Mouse (Mus musculus) neutrophil, adult 5-6 weeks (primary cell): ENCODE results near the gene Ssrp1. TPM values are rescaled to one million over a fixed set of nuclear protein-coding genes. Genes with fewer than 3 reads are reported as not detected.

ENCODE experiments used
- ATAC-seq: fragments of 151-379, 151-347 bp; 2 replicates; pipeline ENCODE4 v1.8.0; 2017; ENCODE audit warnings: mild to moderate bottlenecking, moderate TSS enrichment; ENCODE audit not compliant: insufficient number of reproducible peaks, poor library complexity, low FRiP score, severe bottlenecking; ENCODE audit errors: extremely low read depth
- total RNA-seq: library from RNA; stranded (forward); fragments of 200-1000 nt; gene quantifications from 2 replicates; pipeline ENCODE4 v1.2.3, GENCODE M21; 2017

Ssrp1 gene
- 133 and 139 TPM in 2 replicates for total RNA-seq

DNA sequence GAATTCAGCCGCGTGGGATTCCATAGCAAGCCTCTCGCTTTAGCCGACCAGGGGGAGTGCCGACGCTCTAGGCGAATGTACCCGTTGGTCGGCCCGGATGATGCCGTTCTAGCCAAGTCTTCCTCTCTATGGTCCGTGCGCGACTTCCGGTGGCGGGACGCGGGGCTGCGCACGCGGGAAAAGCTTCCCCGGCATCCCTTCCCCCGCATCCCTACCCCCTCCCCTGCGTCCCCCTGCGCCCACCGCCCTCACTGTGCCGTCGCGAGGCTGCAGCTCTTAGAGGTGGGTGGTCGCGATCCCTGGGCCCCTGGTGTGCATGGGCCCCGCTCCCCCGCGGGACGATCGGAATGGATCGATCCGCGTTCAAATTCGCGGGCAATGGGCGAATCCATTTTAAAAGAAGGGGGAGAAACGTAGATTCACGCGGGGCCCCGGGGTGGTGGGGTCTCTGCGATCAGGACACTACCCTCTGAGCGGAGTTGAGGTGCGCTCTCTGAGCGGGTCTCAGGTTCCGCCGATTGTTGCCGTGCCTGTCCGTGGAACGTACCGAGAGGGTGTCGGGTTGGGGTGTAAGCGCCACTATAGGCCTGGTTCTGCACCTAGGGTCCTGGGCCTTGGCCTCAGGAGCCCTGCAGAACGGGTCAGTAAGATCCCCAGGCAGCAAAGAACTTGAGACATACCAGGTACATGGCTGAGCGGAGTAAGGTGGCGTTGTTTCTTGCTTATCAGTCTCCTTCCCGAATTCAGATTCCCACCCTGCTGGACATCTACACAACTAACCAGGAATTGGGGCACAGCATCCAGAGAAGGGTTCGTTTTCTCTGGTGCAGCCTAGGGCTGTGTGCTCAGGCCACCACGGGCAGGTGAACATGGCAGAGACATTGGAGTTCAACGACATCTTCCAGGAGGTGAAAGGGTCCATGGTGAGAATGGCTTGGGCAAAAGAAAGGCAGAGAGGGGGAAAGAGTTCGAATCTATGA lies at the start of gene Ssrp1, which contains the start of gene P2rx3:
Gene Ssrp1 (plus strand): TSS at position 188 of the 980 bp plus-strand sequence.
Gene P2rx3 (minus strand): TSS at position 416 of the 980 bp plus-strand sequence.
- ATAC-seq, result peak; percentile 93

DNA sequence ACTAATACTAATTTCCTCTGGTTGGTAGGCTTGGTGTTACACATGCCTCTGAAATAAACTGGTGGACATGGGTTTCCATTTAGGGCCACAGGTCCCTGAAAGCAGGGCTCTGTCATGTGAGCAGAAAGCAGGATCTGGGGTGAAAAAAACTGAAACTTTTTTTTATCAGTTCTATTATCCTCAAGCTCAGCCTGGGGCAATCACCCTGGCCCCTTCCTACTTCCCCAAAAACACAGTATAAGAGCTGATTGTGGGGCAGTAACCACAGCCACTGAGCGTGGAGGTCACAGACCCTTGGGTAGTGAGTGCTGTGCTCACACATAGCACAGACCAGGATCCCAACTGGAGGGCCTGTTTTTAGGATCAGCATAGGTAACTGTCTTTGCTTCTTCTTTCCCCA lies 49.1 kb upstream of the Ssrp1 start, which contains the start of gene Prg3:
Gene Prg3 (plus strand): TSS at position 286 of the 400 bp plus-strand sequence.
- peak; percentile 72; the same call in 1 of the 2 replicates for ATAC-seq

DNA sequence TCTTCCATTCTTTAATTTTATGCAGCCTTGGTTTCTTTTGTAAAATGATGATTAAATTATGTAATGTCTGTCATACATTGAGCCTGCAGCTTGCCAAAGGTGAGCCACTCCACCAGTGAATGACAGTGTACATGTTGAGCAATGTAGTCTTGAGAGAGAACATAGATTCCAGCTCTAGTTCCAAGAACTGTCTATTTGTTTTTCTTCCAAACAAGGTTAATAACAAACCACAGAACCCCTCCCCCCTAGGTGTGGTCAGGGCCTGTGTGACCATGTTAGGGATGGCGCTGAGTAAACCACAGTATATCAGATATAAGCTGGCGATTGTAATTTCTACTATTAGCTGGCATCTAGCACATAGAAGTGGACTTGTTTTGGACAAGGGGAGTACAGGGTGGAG lies 40.7 kb upstream of the Ssrp1 start:
- ATAC-seq, result no peak

DNA sequence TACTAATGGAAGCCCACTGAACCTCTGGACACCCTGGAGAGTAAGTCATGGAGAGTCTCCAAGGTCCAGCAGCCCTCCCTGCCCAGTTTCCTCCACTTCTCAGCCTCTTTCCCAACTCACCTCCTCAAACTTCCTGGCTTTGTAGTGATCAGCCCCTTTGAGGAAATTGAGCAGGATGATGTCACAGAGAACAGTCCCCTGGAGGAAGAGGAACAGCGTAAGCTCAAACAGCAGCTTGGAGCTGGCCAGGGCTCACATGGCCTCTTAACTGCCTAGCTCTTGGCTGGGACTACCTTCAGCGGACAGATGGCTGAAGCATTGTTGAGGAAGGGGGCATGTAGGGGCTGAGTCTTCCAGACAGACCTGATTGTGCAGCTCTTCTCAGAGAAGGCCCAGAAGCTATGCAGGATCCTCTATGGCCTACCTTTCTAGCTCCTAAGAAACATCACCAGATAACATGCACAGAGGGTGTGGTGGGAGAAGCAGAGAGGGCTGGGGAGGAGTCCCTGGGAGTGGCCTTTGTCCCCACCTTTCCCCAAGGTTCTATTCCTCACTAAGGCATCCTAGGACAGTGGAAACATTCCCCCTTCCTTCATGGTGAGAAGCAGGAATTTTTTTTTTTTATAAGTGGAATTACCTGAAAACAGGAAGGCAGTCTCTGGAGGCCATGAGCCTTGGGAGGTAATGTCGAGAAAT lies 37.4 kb upstream of the Ssrp1 start:
- no peak for ATAC-seq

DNA sequence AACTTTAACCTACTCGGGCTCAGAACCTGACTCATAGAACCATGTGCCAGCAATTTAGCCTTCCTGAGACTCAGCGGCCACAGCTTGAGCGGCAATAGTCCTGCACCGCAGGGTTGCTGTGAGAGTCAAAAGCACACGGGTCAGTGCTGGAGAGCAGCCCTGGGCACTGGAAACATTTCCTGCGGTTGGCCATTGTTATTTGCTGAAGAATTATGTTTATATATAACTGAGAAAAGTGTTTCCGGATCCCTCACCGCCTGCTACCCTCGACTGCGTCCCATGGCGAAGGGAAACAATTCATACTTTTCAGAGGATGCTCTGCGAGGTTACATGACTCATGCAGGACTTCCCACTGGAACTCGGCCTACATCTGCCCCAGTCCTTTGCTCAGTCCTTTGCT lies 35.5 kb upstream of the Ssrp1 start:
- ATAC-seq, result no peak

DNA sequence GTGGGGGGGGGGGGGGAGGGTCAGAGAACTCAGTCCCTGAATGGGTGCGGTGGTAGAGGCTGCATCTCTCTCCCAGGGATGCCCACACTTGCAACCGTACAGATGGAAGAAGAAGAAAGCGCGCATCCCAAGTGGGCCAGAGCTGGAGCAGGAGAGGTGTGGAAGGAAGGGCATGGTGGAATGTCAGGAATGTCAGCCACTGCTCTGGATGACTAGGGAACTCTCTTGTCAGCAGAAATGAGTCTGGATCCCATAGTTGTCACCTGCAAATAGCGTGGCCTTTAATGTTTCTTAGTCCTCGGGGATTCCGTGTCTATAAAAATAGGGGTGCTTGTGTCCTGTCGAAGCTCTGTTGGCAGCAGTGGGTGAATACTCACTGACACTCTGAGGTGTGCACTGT lies 34.5 kb upstream of the Ssrp1 start:
- no peak for ATAC-seq

DNA sequence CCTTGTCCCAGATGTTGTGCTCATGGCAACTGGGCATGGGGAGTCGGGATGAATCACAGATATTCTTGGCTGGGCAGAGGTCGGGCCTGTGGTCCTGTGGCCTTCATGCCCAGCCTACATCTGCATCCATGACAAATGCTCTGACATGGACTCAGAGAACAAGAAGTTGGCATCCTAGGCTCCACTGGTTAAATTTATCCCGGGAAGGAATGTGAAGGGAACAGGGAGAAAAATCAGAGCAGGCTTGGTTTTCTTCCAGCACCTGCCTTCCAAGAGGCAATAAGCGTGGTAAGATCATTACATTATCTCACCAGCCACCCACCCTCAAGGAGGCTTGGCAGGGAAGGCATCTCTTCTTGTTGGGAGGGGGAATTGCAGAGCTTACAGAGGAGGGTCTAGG lies 32.7 kb upstream of the Ssrp1 start:
- ATAC-seq, result no peak

DNA sequence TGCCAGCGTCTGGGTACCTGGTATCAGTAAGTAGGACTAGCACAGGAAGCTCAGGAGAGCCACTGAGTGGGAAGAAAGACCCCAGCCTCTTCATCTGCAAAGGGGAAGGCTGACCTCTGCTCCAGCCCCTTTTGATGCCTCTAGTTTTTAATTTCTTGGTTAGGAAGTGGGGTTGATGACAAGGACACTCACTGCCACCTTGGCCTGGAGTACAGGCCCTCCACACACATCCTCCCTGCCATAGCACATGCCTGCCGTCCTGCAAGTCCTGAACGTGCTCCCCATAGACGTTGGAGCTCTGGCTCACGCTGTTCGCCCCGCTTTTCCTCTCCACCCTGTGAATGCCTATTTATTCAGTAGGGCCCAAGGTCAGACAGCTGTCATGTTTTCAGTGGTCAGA lies 30.4 kb upstream of the Ssrp1 start:
- no peak for ATAC-seq

DNA sequence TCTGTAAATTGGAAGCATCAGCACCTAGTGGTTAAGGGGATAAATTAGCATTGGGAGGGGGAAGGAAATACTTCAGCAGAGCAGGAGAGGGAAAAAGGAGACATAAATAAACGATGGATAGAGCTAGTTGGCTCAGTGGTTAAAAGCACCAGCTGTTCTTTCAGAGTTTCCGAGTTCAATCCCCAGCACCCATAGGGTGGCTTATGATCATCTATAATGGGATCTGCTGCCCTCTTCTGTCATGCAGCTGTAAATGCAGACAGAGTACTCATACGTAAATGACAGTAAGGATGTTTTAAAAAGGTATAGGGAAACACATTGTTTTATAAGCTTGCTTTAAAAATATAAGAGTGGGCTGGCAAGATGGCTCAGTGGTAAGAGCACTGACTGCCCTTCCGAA lies 29.3 kb upstream of the Ssrp1 start:
- ATAC-seq, result peak; percentile 80; the same call in 1 of the 2 replicates

DNA sequence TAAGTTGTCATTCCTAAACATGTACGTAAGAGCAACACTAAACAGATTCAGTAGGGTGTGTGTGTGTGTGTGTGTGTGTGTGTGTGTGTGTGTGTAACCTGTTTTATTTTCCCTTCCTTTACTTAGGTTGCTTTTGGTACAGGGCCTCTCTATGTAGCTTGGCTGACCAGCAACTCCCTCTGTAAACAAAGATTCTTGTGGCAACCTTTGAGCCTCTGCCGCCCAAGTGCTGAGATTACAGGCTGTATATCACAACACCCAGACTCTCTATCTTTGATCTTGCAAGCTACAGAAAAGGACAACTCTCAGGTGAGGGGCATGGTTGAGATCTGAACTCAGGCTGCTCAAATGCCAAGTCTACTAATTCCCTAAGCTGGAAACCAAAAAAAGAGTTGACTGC lies 27.8 kb upstream of the Ssrp1 start:
- no peak for ATAC-seq

DNA sequence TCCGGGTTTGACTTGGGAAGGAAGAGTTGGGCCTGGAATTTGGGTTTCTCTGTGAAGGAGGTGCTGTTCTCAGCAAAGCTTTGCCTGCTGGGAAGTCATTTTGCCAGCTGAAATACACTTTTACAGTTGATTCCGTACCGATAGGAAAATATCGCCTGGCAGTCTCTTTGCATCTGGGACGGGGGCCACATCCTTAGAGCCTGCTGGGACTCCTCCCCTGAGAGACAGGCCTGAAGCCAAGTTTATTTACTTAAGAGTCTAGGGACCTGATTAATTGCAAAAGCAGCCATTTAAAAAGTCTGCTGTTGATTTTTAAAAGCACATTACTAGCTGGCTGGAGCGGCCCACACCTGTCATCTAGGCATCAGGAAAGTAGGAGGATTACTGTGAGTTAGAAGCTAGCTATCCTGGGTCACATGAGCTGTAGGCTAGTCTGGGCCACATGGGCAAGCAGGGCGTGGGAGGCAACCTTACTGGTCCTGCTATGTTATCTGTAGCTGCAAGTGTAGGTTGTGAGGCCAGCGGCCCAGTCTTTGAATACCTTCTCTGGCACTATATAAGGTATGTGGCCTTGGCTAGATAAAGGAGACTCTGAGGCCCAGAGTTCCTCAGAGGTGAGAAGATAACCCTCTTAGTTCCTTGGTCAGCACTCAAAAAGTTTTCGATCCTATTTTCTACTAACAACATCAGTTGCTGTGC lies 25.0 kb upstream of the Ssrp1 start:
- ATAC-seq, result no peak

DNA sequence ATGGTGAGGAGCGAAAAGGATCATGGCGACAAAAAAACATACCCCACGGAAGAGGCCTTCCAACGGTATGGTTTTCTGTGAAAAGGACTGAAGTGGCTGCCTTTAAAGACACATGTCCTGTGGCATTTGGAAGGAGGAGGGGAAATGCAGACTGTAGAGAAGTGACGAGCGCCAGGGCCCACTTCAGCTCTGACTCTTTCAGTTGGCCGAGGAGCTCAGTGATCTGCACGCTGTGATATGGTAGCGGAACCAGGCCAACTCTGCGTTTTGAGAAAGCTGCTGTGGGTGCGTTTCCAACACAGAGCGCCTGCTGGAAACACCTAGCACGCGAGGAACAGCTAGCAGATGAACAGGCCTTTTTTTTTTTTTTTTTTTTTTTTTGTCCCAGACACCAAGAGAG lies 24.4 kb upstream of the Ssrp1 start:
- ATAC-seq, result no peak

DNA sequence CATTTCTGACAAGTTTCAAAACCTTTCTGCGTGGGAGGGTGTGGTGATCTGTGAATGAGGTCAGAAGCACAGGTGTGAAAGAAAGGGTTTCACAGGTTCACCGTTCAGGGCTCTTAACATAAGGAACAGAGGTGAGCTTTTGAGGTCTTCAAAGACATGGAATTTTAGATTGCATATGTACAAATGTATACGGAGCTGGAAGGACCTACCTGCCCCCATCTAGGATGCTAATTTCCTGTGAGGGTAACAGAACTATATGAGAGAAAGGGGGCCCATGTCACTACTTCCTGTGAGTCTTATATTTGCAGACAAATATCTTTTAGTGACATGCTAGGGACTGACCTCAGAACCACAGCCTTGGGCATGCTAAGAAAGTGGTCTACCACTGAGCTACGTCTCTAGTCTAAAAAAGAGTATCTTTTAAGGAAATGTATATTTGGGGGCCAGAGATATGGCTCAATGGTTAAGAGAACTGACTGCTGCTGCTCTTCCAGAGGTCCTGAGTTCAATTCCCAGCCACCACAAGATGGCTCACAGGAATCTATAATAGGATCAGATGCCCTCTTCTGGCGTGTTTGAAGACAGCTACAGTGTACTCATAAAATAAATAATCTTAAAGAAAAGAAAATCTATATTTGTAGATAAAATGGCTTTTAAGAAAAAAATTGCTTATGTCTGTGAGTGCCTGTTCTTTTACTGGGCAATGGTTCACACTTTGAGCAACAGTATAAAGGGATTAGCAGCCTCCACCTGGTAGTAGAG lies 23.0 kb upstream of the Ssrp1 start:
- ATAC-seq, result no peak

DNA sequence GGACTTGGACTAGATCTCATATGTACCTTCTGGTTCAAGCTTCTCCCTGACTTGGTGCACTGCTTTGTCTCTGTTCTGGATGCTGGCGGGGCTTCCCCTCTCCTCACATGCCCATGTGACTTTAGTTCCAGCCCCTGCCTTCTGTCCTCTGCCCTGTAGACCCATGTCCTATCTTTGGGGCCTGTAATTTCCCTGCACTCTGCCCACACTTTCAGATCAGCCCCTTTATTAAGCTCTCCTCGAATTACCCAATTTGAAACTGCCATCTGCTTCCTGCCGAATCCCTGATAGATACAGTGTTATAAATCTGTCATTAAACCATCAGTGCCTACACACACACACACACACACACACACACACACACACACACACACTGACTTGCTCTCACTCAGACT lies 22.4 kb upstream of the Ssrp1 start:
- no peak for ATAC-seq

DNA sequence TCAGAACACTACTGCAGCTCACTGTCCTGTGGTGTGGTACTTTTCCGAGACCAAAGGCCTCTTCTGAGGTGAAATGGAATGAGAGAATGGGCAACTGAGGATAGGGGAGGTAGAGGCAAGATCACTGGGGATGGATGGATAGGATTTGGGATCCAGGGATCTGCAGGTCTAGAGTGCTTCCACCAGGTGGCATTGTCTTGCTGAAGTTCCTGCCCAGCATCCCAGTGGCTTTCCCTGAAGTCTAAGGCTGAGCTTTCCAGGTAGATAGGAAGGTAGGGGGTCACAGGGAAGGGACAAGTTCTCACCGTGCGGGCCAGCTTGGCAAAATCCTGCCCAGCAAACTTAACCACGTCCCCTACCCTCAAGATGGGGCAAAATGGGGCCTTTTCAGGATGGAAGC lies 15.0 kb upstream of the Ssrp1 start:
- no peak for ATAC-seq

DNA sequence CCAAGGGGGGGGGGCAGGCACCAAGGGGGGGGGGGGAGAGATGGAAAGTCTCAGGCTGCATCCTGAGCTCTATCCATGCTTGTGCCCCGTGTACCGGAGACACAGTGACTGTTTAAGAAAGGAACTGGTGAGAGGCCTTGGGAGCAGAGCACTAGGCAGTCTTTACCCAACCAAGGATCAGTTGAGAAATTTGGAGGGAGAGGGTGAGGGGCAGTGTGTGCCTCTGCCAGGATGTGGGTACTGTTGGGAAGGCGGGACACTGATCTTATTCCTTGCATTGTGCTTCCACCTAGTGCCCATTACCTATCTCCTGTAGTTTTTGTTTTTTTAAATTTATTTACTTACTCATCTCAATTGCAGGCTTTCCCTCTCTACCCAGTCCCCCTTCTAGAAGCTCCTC lies 10.9 kb upstream of the Ssrp1 start:
- ATAC-seq, result no peak

DNA sequence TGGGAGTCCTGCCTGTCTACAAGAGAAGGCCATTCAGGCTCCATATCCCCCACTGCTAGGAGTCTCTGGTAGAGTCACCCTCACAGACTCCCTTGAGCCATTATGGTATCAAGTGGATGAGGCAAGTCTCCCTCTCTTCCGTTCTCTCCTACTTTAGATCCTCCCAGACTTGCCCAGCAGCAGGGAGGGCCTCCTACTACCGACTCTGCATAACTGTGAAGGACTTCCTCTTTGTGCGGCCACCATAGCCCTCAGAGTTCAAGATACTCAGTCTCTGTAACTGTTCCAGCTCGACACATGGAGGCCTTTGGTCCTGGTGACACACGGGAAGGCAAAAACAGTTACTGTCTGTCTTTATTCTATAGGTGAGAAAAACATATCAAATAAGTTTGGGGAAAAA lies 9.8 kb upstream of the Ssrp1 start:
- peak; percentile 72 for ATAC-seq

DNA sequence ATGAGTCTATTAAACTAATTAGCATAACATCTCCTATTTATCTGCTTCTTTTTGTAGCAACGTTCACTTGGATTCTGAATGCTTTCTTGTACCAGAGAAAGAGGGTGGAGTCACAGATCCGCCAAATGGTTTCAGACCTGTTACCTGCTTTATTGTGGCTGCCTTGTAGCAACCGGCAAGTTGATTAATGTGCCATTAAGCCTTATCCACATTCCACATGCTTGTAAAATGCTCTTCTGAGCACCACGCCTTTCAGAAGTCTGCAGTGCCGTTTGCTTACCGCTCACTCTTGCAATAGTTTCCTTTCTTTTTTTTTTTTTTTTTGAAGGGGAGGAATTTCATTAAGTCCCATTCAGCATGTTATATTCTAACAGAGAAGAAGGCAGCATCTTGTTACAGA lies 7.1 kb upstream of the Ssrp1 start:
- ATAC-seq, result no peak

DNA sequence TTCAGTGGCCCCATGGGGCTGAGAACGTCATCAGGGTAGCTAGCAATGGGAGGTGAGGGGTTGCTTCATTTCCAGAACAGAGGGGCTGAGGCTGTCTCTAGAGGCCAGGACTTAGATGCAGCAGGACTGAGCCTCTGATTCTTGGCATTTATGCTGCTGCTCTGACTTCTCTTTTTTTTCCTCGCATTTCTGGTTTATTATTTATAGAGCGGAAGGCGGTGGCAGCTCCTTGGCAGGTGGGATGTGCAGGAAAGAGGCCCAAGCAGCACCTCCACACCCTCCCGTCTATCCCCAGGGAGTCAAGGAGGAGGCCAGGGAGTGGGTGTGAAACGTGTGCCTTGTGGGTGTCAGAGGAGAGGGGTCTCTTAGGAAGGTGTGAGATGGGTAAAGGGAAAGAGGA lies 6.0 kb upstream of the Ssrp1 start:
- no peak for ATAC-seq
